Mouse (Mus musculus): Measurements from ENCODE around the gene Tenm2. TPM values are rescaled to one million over a fixed set of nuclear protein-coding genes. Genes with fewer than 3 reads are reported as not detected.

Gene Tenm2
- polyA plus RNA-seq, 1 experiment from 2014 or later: 3.2 TPM

DNA sequence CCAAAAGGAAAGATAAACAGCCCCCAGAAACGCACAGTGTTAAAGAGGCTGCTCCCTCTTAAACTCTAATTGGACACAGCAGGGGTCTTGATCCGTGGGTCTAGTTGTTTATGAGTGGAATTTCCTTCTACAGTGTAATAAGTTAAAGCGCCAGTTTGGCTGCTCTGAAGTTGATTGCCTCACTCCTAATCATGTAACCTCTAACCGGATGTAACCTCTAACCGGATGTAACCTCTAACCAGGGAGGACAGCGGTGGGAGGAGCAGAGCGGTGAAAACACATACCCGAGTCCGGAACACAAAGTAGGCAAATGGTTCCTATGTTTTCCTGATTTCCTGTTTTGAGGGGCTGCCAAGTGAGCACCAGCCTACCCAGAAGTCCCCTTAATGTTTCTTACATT is 871.3 kb downstream of the Tenm2 start:
- Histone ChIP-seq H3K27me3 (ENCODE audit: control insufficient read depth, insufficient read depth, low read length) (no peaks in the 10 kb centered on the region), H3K9me3 (ENCODE audit: control insufficient read depth, low read length) (no peaks in the 10 kb centered on the region), H3K9ac (ENCODE audit: low read length) (no peak overlapping the region), H3K36me3 (ENCODE audit: control insufficient read depth, insufficient read depth, low read length) (no peaks in the 10 kb centered on the region), H3K27ac (ENCODE audit: low read depth, low read length) (no peak overlapping the region), H3K4me2 (ENCODE audit: low read depth) (no peak overlapping the region), H3K4me1 (ENCODE audit: control insufficient read depth, insufficient read depth, low read length) (no peaks in the 10 kb centered on the region), H3K4me3 (ENCODE audit: low read depth, low read length) (no peak overlapping the region)
- WGBS: 72% methylated on average over 9 of the region's 9 CpGs
- no peak for ATAC-seq (ENCODE audit: insufficient read depth, low FRiP score, low TSS enrichment)
- no peak for DNase-seq (ENCODE audit: low spot score)

- Histone ChIP-seq H3K27me3 (ENCODE audit: control insufficient read depth, insufficient read depth, low read length) (no peaks in the 10 kb centered on the region), H3K36me3 (ENCODE audit: control insufficient read depth, insufficient read depth, low read length) (no peaks in the 10 kb centered on the region), H3K4me1 (ENCODE audit: control insufficient read depth, insufficient read depth, low read length) (no peaks in the 10 kb centered on the region), H3K9me3 (ENCODE audit: control insufficient read depth, low read length) (no peaks in the 10 kb centered on the region), H3K4me3 (ENCODE audit: low read depth, low read length) (no peak overlapping the region), H3K27ac (ENCODE audit: low read depth, low read length) (no peak overlapping the region), H3K9ac (ENCODE audit: low read length) (no peak overlapping the region), H3K4me2 (ENCODE audit: low read depth) (no peak overlapping the region)
- 89% methylated on average over 8 of the region's 8 CpGs for WGBS
- DNase-seq (ENCODE audit: low spot score) (no peak), ATAC-seq (ENCODE audit: insufficient read depth, low FRiP score, low TSS enrichment) (no peak)
Measured at GRCm38 (mm10) chr11:36362514-36362913, 873.2 kb downstream of the Tenm2 start.

DNA sequence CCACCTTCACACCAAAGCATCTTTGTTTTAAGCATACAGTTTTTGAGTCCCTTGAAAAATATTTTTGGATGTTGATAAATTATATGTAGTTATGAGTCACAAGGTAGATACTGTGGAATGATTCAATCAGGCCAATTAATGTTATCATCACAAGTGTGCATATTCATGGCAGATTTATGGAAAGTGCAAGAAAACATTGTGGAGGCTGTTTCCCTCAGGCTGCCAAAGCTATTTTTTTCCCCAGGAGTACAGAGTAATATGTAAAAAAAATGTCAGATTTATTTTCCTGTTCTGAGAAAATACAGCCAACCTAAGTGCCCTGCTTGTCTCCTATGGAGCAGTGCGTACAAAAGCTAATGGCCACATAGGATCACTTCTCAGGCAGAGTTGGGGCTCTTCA is 882.5 kb downstream of the Tenm2 start:
- Histone ChIP-seq H3K4me1 (ENCODE audit: control insufficient read depth, insufficient read depth, low read length) (no peaks in the 10 kb centered on the region), H3K27me3 (ENCODE audit: control insufficient read depth, insufficient read depth, low read length) (no peaks in the 10 kb centered on the region), H3K4me2 (ENCODE audit: low read depth) (no peak overlapping the region), H3K36me3 (ENCODE audit: control insufficient read depth, insufficient read depth, low read length) (no peaks in the 10 kb centered on the region), H3K4me3 (ENCODE audit: low read depth, low read length) (no peak overlapping the region), H3K9me3 (ENCODE audit: control insufficient read depth, low read length) (no peaks in the 10 kb centered on the region), H3K27ac (ENCODE audit: low read depth, low read length) (no peak overlapping the region), H3K9ac (ENCODE audit: low read length) (no peak overlapping the region)
- no peak for ATAC-seq (ENCODE audit: insufficient read depth, low FRiP score, low TSS enrichment)
- no peak for DNase-seq (ENCODE audit: low spot score)
- WGBS: 79% methylated on average over 1 of the region's 1 CpGs

- H3K36me3 ChIP-seq (ENCODE audit: control insufficient read depth, insufficient read depth, low read length): no peaks in the 10 kb centered on the region
- no peak overlapping the region for H3K9ac ChIP-seq (ENCODE audit: low read length)
- no peaks in the 10 kb centered on the region for H3K4me1 ChIP-seq (ENCODE audit: control insufficient read depth, insufficient read depth, low read length)
- ATAC-seq (ENCODE audit: insufficient read depth, low FRiP score, low TSS enrichment) (no peak), DNase-seq (ENCODE audit: low spot score) (no peak)
- no peak overlapping the region for H3K27ac ChIP-seq (ENCODE audit: low read depth, low read length)
- 57% methylated on average over 6 of the region's 6 CpGs for WGBS
- H3K27me3 ChIP-seq (ENCODE audit: control insufficient read depth, insufficient read depth, low read length): no peaks in the 10 kb centered on the region
- H3K9me3 ChIP-seq (ENCODE audit: control insufficient read depth, low read length): no peaks in the 10 kb centered on the region
- no peak overlapping the region for H3K4me2 ChIP-seq (ENCODE audit: low read depth)
- H3K4me3 ChIP-seq (ENCODE audit: low read depth, low read length): no peak overlapping the region
Measured at GRCm38 (mm10) chr11:36351752-36352151, 884.0 kb downstream of the Tenm2 start.

- no peak overlapping the region for H3K4me2 ChIP-seq (ENCODE audit: low read depth)
- H3K4me3 ChIP-seq (ENCODE audit: low read depth, low read length): no peak overlapping the region
- 88% methylated on average over 6 of the region's 6 CpGs for WGBS
- no peaks in the 10 kb centered on the region for H3K4me1 ChIP-seq (ENCODE audit: control insufficient read depth, insufficient read depth, low read length)
- no peaks in the 10 kb centered on the region for H3K36me3 ChIP-seq (ENCODE audit: control insufficient read depth, insufficient read depth, low read length)
- DNase-seq (ENCODE audit: low spot score): no peak
- no peaks in the 10 kb centered on the region for H3K27me3 ChIP-seq (ENCODE audit: control insufficient read depth, insufficient read depth, low read length)
- H3K27ac ChIP-seq (ENCODE audit: low read depth, low read length): no peak overlapping the region
- H3K9me3 ChIP-seq (ENCODE audit: control insufficient read depth, low read length): no peaks in the 10 kb centered on the region
- H3K9ac ChIP-seq (ENCODE audit: low read length): no peak overlapping the region
- no peak for ATAC-seq (ENCODE audit: insufficient read depth, low FRiP score, low TSS enrichment)
Measured at GRCm38 (mm10) chr11:36351341-36351740, 884.4 kb downstream of the Tenm2 start.

DNA sequence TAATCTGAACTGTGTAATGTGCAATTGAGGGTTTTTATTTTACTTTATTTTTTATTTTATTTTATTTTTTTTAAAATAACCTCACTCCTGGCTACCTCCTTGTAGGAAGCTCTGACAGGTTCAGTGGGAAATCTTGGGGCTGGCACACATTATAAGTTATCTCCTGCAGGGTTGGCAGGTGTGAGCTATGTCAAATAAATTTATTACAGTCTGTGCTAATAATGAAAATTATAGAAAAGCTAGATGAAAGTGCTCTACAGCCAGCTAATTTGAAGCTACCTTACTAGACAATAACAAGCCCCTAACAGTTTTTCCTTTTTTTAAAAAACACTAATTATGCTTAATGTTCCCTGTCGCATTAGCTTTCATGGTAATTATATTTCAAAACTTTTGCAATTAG is 885.5 kb downstream of the Tenm2 start:
- Histone ChIP-seq H3K27ac (ENCODE audit: low read depth, low read length) (no peak overlapping the region), H3K36me3 (ENCODE audit: control insufficient read depth, insufficient read depth, low read length) (no peaks in the 10 kb centered on the region)
- ATAC-seq (ENCODE audit: insufficient read depth, low FRiP score, low TSS enrichment): no peak

GRCm38 (mm10) chr11:36349856-36350255 is 885.9 kb downstream of the Tenm2 start:
- WGBS: 28% methylated on average over 2 of the region's 2 CpGs
- no peak overlapping the region for H3K9ac ChIP-seq (ENCODE audit: low read length)
- H3K4me3 ChIP-seq (ENCODE audit: low read depth, low read length): no peak overlapping the region
- DNase-seq (ENCODE audit: low spot score) (no peak), ATAC-seq (ENCODE audit: insufficient read depth, low FRiP score, low TSS enrichment) (no peak)
- H3K4me2 ChIP-seq (ENCODE audit: low read depth): no peak overlapping the region
- no peaks in the 10 kb centered on the region for H3K4me1 ChIP-seq (ENCODE audit: control insufficient read depth, insufficient read depth, low read length)
- no peak overlapping the region for H3K27ac ChIP-seq (ENCODE audit: low read depth, low read length)
- H3K9me3 ChIP-seq (ENCODE audit: control insufficient read depth, low read length): no peaks in the 10 kb centered on the region
- H3K27me3 ChIP-seq (ENCODE audit: control insufficient read depth, insufficient read depth, low read length): no peaks in the 10 kb centered on the region
- H3K36me3 ChIP-seq (ENCODE audit: control insufficient read depth, insufficient read depth, low read length): no peaks in the 10 kb centered on the region

More for the DNA sequence above, 885.5 kb downstream of the Tenm2 start:
- Histone ChIP-seq H3K9me3 (ENCODE audit: control insufficient read depth, low read length) (no peaks in the 10 kb centered on the region), H3K27me3 (ENCODE audit: control insufficient read depth, insufficient read depth, low read length) (no peaks in the 10 kb centered on the region), H3K4me2 (ENCODE audit: low read depth) (no peak overlapping the region), H3K4me3 (ENCODE audit: low read depth, low read length) (no peak overlapping the region), H3K9ac (ENCODE audit: low read length) (no peak overlapping the region), H3K4me1 (ENCODE audit: control insufficient read depth, insufficient read depth, low read length) (no peaks in the 10 kb centered on the region)
- DNase-seq (ENCODE audit: low spot score): no peak
- WGBS: 82% methylated on average over 1 of the region's 1 CpGs

- DNase-seq (ENCODE audit: low spot score): no peak
- Histone ChIP-seq H3K27me3 (ENCODE audit: control insufficient read depth, insufficient read depth, low read length) (no peaks in the 10 kb centered on the region), H3K4me2 (ENCODE audit: low read depth) (no peak overlapping the region), H3K9ac (ENCODE audit: low read length) (no peak overlapping the region), H3K36me3 (ENCODE audit: control insufficient read depth, insufficient read depth, low read length) (no peaks in the 10 kb centered on the region), H3K4me3 (ENCODE audit: low read depth, low read length) (no peak overlapping the region), H3K27ac (ENCODE audit: low read depth, low read length) (no peak overlapping the region), H3K9me3 (ENCODE audit: control insufficient read depth, low read length) (no peaks in the 10 kb centered on the region), H3K4me1 (ENCODE audit: control insufficient read depth, insufficient read depth, low read length) (no peaks in the 10 kb centered on the region)
- ATAC-seq (ENCODE audit: insufficient read depth, low FRiP score, low TSS enrichment): no peak
- 93% methylated on average over 3 of the region's 3 CpGs for WGBS
Measured at GRCm38 (mm10) chr11:36341799-36342198, 894.0 kb downstream of the Tenm2 start.

DNA sequence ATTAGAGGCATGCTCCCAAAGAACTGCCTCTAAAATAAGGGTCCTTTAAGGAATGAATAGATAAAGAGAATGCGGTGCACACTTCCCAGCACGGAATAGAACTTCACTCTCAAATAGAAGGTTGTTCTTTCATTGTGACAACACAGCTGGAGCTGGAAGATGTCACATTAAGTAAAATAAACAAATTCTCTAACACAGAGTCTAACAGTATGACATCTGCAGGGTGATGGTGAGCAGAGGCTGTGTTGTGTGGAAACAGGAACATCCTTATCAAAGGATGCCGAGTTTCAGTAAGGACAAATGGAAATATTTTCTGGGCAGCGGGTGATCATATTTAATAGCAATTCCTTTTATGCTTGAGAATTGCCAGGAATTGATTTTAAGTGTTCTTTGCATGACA is 897.3 kb downstream of the Tenm2 start:
- DNase-seq (ENCODE audit: low spot score): no peak
- H3K9me3 ChIP-seq (ENCODE audit: control insufficient read depth, low read length): no peaks in the 10 kb centered on the region
- H3K27me3 ChIP-seq (ENCODE audit: control insufficient read depth, insufficient read depth, low read length): no peaks in the 10 kb centered on the region
- no peak overlapping the region for H3K4me2 ChIP-seq (ENCODE audit: low read depth)
- 86% methylated on average over 4 of the region's 4 CpGs for WGBS
- H3K4me1 ChIP-seq (ENCODE audit: control insufficient read depth, insufficient read depth, low read length): no peaks in the 10 kb centered on the region
- H3K4me3 ChIP-seq (ENCODE audit: low read depth, low read length): no peak overlapping the region
- H3K36me3 ChIP-seq (ENCODE audit: control insufficient read depth, insufficient read depth, low read length): no peaks in the 10 kb centered on the region
- no peak overlapping the region for H3K27ac ChIP-seq (ENCODE audit: low read depth, low read length)
- no peak overlapping the region for H3K9ac ChIP-seq (ENCODE audit: low read length)
- no peak for ATAC-seq (ENCODE audit: insufficient read depth, low FRiP score, low TSS enrichment)
